Mouse (Mus musculus) T-helper 2 cell (primary cell): ENCODE measurements at regions not wholly inside any gene's neighbourhood (a gene's known extent, or its start where the extent isn't known, plus 50 kb on each side); places are given as distances from the start of the nearest gene placed in this dataset.

ENCODE experiments used
- in situ Hi-C: fragments of 300-600 bp; cut with MboI, MseI; formaldehyde crosslinking; loops from one replicate; pipeline ENCODE4 v1.15.1; 2025; ENCODE audit warnings: high pct_unique_total_duplicates

DNA sequence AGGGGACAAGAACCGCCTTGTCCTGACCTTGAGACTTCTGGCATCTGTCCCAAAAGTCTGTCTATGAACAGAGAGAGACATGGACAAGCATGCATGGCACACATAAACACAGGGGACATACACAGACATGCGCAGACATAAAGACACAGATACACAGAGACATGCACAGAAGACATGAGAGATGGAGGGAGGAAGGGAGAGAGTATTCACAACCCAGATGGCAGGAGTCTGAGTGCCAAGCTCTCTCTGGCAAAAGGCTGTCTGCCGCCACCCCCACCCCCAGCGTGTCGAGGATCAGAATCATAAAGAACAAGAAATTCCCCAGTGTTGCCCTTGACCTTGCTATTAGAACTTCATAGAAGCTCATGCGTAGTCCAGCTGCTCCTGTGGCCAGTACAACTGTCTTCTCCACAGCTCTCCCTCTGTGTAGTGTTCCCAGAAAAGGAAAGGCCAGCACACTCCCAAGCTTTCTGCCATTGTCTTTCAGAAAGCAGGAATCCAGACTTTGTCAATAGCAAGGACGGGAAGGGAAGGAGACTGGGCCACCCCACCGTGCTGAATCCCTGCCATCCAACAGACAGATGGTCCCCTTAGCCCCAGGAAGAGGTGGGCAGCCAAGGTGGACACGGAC, 99.8 kb downstream of the Ier5 start:
- in situ Hi-C loops: loop anchor here (25.0 kb wide), 1 partner anchor 712 kb away; no protein-coding TSS in a partner anchor

DNA sequence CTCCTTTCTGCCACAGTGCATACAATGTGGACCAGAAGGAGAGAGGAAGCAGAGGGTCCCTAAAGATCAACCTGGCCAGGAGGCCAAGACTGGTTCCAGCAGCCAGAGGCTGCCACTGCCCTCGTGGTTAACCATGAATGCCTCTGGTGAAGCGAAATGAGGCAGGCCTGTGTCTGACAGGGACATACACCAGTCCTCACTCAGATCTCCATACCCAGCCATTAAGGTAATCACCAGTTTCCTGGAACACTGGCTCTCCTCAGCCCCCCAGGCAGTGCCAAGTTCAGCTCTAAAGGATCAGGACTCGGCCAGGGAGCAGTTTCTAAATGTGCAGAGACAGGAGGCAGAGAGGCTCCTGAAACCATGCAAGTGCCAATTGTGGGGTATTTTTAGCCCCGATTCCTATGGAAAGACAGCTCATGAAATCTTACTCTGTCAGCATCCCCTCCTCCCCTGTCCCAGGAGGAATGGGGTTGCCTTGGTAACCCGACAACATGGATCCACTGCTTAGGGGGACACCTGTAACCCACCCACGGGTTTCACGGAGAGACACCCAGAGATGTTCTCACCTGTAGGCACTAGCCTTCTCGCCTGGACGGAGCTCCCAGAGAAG, 103.6 kb downstream of the Ier5 start:
- in situ Hi-C loops: loop anchor here (25.0 kb wide), 1 partner anchor 709 kb away; no protein-coding TSS in a partner anchor

DNA sequence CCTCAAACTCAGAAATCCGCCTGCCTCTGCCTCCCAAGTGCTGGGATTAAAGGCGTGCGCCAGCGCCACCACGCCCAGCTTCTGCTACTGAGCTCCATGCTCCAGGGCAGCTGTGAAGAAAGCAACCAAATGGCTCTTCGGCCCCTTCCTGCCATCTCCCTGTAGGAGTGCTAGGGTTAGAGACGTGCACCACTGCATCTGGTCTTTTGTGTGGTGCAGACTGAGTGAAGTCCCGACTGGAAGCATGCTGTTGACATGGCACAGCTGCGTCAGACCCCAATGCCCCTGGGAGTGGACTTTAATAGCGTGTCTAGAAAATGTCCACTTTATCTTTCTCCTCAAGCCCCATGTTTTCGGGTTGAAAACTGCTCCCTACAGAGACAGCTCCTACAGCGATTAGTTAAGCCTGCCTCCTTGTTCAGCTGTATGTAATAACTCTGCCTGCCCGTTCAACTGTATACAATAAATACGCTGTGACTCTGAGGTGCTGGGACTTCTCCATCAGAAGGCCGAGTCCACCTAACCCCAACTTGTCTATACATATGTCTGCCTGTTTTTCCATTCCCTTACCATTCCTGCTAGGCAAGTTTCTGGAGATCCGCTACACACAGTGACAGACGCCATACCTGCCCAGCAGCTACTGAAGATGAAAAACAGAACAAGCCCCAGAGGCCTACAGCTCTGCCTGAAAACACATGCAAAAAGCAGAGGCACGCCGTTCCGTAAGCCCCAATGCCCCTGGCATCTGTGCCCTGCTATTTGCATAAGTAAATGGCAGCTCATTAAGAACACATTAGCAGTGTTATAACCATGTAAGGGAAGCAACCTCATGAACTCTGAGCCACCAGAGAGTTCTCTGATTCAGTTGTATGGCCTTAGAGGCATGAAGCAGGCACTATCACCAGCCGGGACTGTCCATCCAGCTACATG, 105.2 kb downstream of the Ier5 start:
- in situ Hi-C loops: loop anchor here (25.0 kb wide), 1 partner anchor 707 kb away; no protein-coding TSS in a partner anchor

DNA sequence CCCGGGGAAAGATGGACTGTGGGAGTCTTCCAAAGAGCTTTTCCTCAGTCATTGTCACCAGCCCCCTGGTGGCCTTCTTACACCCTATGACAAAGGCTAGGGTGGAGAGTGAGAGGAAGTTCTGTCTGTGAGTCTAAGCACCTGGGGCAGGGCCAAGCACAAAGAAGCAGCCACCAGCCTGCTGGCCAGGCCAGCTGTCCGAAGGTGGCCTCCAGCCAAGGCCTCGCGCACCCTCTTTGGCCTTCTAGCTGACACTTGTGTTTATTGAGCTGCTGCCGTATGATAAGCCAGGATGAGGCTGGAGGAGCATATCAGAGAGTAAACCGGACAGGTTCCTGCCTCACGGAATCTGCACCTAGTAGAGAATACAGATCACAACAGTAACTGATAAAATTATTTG, 99.0 kb upstream of the Cacna1e start:
- in situ Hi-C loops: loop anchor here (25.0 kb wide), 1 partner anchor 696 kb away; no protein-coding TSS in a partner anchor

DNA sequence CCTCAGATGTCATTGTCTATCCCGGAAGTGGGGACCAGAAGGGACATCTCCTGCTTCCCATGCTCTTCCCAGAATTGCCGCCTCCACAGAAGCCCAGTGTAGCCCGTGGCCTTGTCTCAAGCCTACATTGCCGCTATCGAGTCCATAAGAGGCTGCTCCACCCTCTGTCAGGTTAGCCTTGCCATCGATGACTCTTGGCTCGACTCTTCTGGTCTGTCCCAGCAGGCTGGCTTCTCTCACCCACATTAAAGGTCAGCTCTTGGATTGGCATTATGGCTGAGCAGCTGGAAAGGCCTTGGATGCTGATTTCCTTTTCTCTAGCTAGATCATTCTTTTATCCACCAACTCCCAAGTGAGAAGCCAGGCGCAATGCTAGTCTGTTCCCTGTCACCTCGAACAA, 98.5 kb upstream of the Cacna1e start:
- in situ Hi-C loops: loop anchor here (25.0 kb wide), 1 partner anchor 696 kb away; no protein-coding TSS in a partner anchor

DNA sequence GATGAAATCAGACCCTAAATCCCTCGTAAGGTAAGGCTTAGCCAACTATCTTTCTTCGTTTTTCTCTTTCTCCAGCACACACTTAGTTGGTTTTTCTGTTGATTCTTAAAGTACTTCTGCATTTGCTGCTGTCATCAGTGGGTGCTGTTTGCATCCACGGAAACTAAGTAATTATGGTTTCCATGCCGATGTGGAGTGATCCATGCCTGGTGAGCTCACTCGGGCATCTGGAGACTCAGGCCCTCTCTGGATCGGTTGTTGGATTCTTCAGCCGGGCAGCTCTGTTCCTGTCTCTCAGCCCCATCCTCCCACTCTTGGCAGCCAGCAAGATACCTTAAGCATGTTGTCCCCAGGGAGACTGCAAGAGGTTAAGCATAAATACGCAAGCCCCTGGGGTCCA, 97.4 kb upstream of the Cacna1e start:
- in situ Hi-C loops: loop anchor here (25.0 kb wide), 1 partner anchor 694 kb away; no protein-coding TSS in a partner anchor

DNA sequence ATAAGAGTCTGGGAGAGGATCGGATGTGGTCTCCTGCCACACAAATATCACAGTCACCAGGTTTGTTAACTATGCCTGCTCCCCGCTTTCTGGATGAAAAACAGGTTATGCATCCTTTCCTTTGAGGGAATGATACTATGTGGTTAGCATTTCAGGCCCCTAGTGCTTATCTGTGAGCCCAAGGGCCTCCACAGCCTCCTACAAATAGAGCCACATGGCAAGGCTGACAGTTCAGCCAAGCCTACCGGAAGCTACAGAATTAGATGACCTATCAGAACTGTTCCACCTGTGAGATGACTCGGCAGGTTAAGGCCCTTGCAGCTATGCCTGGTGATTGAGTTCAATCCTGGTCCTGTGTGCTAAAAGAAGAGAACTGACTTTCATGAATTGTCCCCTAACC, 91.4 kb upstream of the Cacna1e start:
- in situ Hi-C loops: loop anchor here (25.0 kb wide), 1 partner anchor 688 kb away; no protein-coding TSS in a partner anchor

DNA sequence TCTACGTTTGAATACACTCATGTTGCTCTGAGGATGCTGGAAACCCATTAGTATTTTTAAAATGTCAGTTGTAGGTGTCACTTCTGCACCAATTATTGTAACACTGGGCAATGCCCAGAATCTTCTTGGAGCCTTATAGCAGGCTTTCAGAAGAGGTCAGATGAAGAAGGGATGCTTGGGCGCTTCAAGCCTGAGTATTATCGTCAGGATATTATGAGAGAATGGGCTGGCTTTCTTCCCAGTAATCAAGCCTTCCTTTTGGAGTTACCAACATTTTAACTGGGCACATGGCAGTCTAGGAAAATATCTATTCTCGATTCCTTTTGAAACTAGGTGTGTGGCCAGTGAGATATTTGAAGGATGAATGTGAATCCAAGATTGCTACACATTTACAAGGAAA, 77.0 kb upstream of the Cacna1e start:
- in situ Hi-C loops: loop anchor here (5.0 kb wide), 1 partner anchor 34 kb away; no protein-coding TSS in a partner anchor

DNA sequence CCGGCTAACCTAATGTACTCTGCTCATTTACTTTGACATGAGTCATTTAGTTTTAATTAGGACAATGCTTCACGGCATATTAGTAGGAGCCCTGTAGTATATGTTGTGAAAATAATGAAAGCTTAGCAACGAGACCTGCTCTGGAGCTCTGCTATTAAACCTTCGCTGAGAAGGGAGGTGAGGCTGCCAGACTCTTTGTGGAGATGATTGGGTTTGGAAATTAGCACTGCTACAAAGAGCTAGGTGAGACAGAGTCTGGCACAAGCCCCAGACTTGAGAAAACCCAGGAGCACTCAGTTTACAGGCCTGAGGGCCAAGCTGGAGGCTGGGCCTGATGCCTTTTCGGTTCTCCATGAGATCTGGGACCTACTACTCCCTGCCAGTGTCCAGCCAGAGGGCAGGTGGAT, 72.3 kb upstream of the Cacna1e start:
- in situ Hi-C loops: loop anchor here (10.0 kb wide), 1 partner anchor 1912 kb away; no protein-coding TSS in a partner anchor

DNA sequence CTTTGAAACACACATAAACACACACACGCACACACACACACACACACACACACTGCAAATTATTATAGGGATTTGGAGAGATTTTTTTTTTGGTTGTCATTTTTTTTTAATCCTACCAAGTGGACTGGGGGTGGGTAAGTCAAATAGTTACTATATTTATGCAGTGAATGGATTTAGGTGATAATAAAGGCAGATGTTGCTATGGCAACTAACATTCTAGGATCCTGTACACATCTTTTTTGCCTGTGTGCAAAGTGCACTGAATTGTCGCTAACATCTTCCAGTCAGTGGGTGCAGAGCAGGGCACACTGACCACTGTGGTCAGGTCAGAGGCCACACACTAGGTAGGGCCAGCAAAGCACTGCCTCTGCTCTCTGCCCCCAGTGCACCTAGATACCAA, 68.4 kb upstream of the Cacna1e start:
- in situ Hi-C loops: loop anchor here (10.0 kb wide), 1 partner anchor 1908 kb away; no protein-coding TSS in a partner anchor
